Mouse (Mus musculus): ENCODE results near the gene Rapgef4. TPM values are rescaled to one million over a fixed set of nuclear protein-coding genes. Genes with fewer than 3 reads are reported as not detected.

The Rapgef4 gene
- polyA plus RNA-seq, 1 experiment = 9.2 TPM

DNA sequence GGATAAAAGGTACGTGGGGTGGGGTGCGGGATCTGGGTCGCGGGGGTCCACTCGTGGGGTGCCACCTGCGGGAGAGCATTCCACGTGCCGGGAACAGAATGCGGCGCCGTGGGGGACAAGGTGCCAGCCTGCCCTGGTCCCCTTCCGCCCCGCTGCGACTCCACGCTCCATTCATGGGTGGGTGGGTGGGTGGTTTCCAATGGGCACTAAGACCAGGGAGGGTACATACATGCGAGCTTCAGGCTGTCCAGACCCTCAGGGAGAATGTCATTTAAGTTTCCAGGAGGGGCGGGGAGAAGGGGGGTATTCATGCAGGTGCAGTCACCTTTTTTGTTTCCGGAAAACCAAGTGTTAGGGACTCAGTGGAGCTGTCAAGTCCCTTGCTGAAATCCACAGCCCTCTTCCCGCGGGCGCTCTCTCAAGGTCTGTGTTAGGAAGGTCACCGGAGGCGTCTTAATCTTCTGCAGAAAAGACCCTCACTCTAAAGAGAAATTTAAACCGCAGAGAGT is 357 bp downstream of the Rapgef4 start:
- WGBS = 27% methylated on average over 24 of the region's 24 CpGs

DNA sequence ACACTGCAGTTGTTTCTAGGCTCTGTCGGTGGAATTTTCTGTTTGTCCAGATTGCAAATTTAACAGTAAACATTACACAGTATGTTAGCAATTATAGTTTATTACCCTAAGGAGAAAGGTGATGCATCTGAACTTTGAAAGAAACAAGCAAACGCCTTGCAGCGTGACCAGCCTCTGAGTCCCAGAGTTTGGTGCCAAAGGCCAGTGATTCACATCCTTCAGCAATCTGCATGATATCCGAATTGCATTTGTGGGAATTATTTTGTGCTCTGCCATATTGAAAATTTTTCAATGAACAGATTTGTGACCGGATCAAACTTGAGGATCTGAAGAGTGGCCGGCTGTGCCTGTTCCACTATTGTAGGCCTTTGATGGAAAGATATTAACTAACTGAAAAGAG is 856 bp downstream of the Rapgef4 start:
- H3K27me3 ChIP-seq (ENCODE audit: control insufficient read depth, insufficient read depth, low read length) = peaks cover 4% of the 10 kb centered on the region
- H3K4me1 ChIP-seq (replicated peaks; ENCODE audit: control insufficient read depth, insufficient read depth, low read length) = peaks cover 5% of the 10 kb centered on the region; the same call in 1 of the 2 replicates
- no peak for DNase-seq
- no peak for TF ChIP-seq CTCF (IDR thresholded peaks at IDR 0.05; ENCODE audit: borderline replicate concordance, control insufficient read depth, extremely low read depth, insufficient read depth, low read length, poor library complexity)
- TF ChIP-seq POLR2A (IDR thresholded peaks at IDR 0.05; ENCODE audit: control insufficient read depth, extremely low read depth, insufficient read depth, low read length, poor library complexity) = no peak
- WGBS = 91% methylated on average over 6 of the region's 6 CpGs
- H3K4me3 ChIP-seq (ENCODE audit: control insufficient read depth, insufficient read depth, low read length) = no peak overlapping the region
- H3K27ac ChIP-seq (ENCODE audit: control insufficient read depth, insufficient read depth, low read length) = no peak overlapping the region
- no peaks in the 10 kb centered on the region for H3K36me3 ChIP-seq (ENCODE audit: control insufficient read depth, insufficient read depth, low read length)

More for the DNA sequence above, 357 bp downstream of the Rapgef4 start:
- no peak for TF ChIP-seq CTCF (IDR thresholded peaks at IDR 0.05; ENCODE audit: borderline replicate concordance, control insufficient read depth, extremely low read depth, insufficient read depth, low read length, poor library complexity)
- TF ChIP-seq POLR2A (IDR thresholded peaks at IDR 0.05; ENCODE audit: control insufficient read depth, extremely low read depth, insufficient read depth, low read length, poor library complexity) = no peak
- no peak for DNase-seq
- H3K4me1 ChIP-seq (replicated peaks; ENCODE audit: control insufficient read depth, insufficient read depth, low read length) = peaks cover 5% of the 10 kb centered on the region; the same call in 1 of the 2 replicates
- no peak overlapping the region; the same call in 1 of the 2 replicates for H3K4me3 ChIP-seq (ENCODE audit: control insufficient read depth, insufficient read depth, low read length)
- H3K27ac ChIP-seq (ENCODE audit: control insufficient read depth, insufficient read depth, low read length) = no peak overlapping the region
- no peaks in the 10 kb centered on the region for H3K36me3 ChIP-seq (ENCODE audit: control insufficient read depth, insufficient read depth, low read length)
- H3K27me3 ChIP-seq (ENCODE audit: control insufficient read depth, insufficient read depth, low read length) = peaks cover 4% of the 10 kb centered on the region

DNA sequence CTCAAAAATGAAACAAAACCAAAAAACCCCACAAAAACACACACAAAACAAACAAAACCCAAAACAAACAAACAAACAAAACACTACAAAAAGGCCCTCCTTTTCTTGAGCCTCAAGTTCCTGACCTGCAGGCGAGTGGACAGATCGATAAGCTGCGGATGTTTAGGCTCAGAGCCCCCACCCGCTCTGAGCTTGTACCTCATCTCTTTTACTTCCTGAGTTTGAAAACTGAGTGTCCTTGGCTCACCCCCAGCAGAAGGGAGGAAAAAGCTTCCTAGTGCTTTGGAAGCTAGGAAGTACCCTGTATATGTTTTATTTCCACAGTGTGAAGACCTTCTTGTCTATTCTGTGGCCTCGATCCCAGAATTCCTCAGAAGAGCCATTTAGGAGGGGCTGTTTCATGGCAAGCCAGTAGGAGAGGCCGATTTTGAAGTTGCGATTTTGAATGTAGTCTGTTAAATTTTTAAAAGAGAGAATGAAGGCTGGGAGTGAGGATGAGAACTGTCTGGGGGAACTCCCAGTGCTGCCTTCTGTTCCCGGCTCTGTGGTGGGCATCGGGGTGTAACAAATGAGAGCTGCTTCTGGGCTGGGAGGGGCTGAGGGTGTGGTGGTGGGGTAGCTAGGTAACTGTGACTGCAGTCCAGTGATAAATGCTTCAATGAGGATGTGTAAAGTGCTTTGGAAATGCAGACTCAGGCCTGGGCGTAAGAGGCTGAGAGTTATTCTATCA is 2.0 kb downstream of the Rapgef4 start:
- Histone ChIP-seq H3K36me3 (ENCODE audit: control insufficient read depth, insufficient read depth, low read length) (no peaks in the 10 kb centered on the region), H3K4me3 (ENCODE audit: control insufficient read depth, insufficient read depth, low read length) (no peak overlapping the region), H3K27me3 (ENCODE audit: control insufficient read depth, insufficient read depth, low read length) (peaks cover 4% of the 10 kb centered on the region), H3K27ac (ENCODE audit: control insufficient read depth, insufficient read depth, low read length) (no peak overlapping the region), H3K4me1 (replicated peaks; ENCODE audit: control insufficient read depth, insufficient read depth, low read length) (peaks cover 5% of the 10 kb centered on the region; the same call in 1 of the 2 replicates)
- WGBS = 91% methylated on average over 10 of the region's 10 CpGs
- no peak for DNase-seq
- TF ChIP-seq POLR2A (IDR thresholded peaks at IDR 0.05; ENCODE audit: control insufficient read depth, extremely low read depth, insufficient read depth, low read length, poor library complexity) (no peak), CTCF (IDR thresholded peaks at IDR 0.05; ENCODE audit: borderline replicate concordance, control insufficient read depth, extremely low read depth, insufficient read depth, low read length, poor library complexity) (no peak)

DNA sequence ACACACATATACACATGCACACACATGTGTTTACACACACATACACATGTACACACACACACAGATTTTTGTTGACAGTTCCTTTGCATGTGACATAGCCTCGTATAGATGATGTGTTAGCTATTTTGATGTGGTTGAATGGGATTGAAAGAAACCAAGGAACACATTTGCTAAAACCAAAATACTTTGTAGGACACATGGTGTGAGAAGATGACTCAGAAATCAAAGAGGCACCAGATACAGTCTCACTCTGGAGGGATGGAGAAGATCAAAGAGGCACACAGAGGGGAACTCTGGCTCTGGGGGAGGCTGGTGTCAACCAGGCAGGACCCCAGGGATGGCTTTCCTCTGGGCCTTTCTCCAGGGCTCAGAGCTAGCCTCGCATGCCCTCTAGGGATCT is 4.7 kb downstream of the Rapgef4 start:
- no peak for DNase-seq
- no peaks in the 10 kb centered on the region for H3K36me3 ChIP-seq (ENCODE audit: control insufficient read depth, insufficient read depth, low read length)
- no peak overlapping the region for H3K27ac ChIP-seq (ENCODE audit: control insufficient read depth, insufficient read depth, low read length)
- H3K4me1 ChIP-seq (replicated peaks; ENCODE audit: control insufficient read depth, insufficient read depth, low read length) = peaks cover 5% of the 10 kb centered on the region; the same call in 1 of the 2 replicates
- no peak for TF ChIP-seq CTCF (IDR thresholded peaks at IDR 0.05; ENCODE audit: borderline replicate concordance, control insufficient read depth, extremely low read depth, insufficient read depth, low read length, poor library complexity)
- TF ChIP-seq POLR2A (IDR thresholded peaks at IDR 0.05; ENCODE audit: control insufficient read depth, extremely low read depth, insufficient read depth, low read length, poor library complexity) = no peak
- no peak overlapping the region for H3K4me3 ChIP-seq (ENCODE audit: control insufficient read depth, insufficient read depth, low read length)
- peaks cover 4% of the 10 kb centered on the region for H3K27me3 ChIP-seq (ENCODE audit: control insufficient read depth, insufficient read depth, low read length)
- 59% methylated on average over 2 of the region's 2 CpGs for WGBS

DNA sequence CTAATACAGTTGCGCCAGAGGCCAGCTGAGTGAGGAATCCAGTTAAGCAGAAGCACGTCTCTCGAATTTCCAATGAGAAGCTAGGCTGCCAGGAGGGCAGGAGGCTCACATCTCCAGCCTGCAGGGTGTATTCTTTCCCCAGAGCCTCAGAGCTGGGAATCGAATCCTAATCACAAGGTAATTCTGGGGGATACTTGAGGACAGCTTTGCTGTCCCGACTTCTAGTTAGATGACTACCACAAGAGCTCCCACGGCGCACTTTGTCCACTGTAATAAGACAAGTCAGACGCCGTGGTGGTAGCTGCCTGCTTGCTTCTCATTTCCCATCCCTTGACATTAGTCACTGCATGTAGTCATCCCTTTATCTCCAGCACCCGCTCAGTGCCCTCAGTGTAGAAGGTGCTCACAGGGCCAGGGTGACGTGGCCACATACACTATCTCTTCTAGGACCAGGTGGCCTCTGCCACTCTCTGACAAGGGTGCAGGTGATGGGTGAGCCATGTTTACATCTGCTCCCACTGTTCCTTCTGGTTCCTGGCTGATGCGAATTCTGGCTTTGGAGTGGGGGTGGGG is 5.3 kb downstream of the Rapgef4 start:
- Histone ChIP-seq H3K4me3 (ENCODE audit: control insufficient read depth, insufficient read depth, low read length) (no peak overlapping the region), H3K36me3 (ENCODE audit: control insufficient read depth, insufficient read depth, low read length) (no peaks in the 10 kb centered on the region), H3K4me1 (replicated peaks; ENCODE audit: control insufficient read depth, insufficient read depth, low read length) (no peaks in the 10 kb centered on the region), H3K27ac (ENCODE audit: control insufficient read depth, insufficient read depth, low read length) (no peak overlapping the region), H3K27me3 (ENCODE audit: control insufficient read depth, insufficient read depth, low read length) (no peaks in the 10 kb centered on the region; the same call in 1 of the 2 replicates)
- no peak for DNase-seq
- no peak for TF ChIP-seq POLR2A (IDR thresholded peaks at IDR 0.05; ENCODE audit: control insufficient read depth, extremely low read depth, insufficient read depth, low read length, poor library complexity)
- TF ChIP-seq CTCF (IDR thresholded peaks at IDR 0.05; ENCODE audit: borderline replicate concordance, control insufficient read depth, extremely low read depth, insufficient read depth, low read length, poor library complexity) = no peak
- 93% methylated on average over 12 of the region's 12 CpGs for WGBS

- Histone ChIP-seq H3K27ac (ENCODE audit: control insufficient read depth, insufficient read depth, low read length) (no peak overlapping the region), H3K4me3 (ENCODE audit: control insufficient read depth, insufficient read depth, low read length) (no peak overlapping the region), H3K4me1 (replicated peaks; ENCODE audit: control insufficient read depth, insufficient read depth, low read length) (no peaks in the 10 kb centered on the region), H3K36me3 (ENCODE audit: control insufficient read depth, insufficient read depth, low read length) (no peaks in the 10 kb centered on the region), H3K27me3 (ENCODE audit: control insufficient read depth, insufficient read depth, low read length) (no peaks in the 10 kb centered on the region)
- TF ChIP-seq CTCF (IDR thresholded peaks at IDR 0.05; ENCODE audit: borderline replicate concordance, control insufficient read depth, extremely low read depth, insufficient read depth, low read length, poor library complexity) (no peak), POLR2A (IDR thresholded peaks at IDR 0.05; ENCODE audit: control insufficient read depth, extremely low read depth, insufficient read depth, low read length, poor library complexity) (no peak)
- 95% methylated on average over 6 of the region's 6 CpGs for whole genome bisulfite sequencing
- DNase-seq = no peak
Observed at GRCm38 (mm10) chr2:71988572-71988971, 7.5 kb downstream of the Rapgef4 start.

Measured in thymus, adult 2 months (tissue).